Mouse (Mus musculus) retina, postnatal 7 days (tissue): ENCODE measurements around the gene Hist2h2ac.
"Not testable (repeated sequence)": the region's sequence is repeated elsewhere in the genome, so short reads cannot be mapped to it uniquely, and the experiment has no call there.

Experiments used
- DNase-seq: peaks from one replicate; pipeline ENCODE4 v3.0.0-alpha.2; 2012; ENCODE audit warnings: low read depth, low spot score

Gene Hist2h2ac

GRCm38 (mm10) chr3:96230404-96230803 lies 9.7 kb upstream of the Hist2h2ac start:
- no peak for DNase-seq

- DNase-seq = no peak
Observed at GRCm38 (mm10) chr3:96228828-96229227, 8.1 kb upstream of the Hist2h2ac start.

GRCm38 (mm10) chr3:96226695-96227648 lies 6.3 kb upstream of the Hist2h2ac start:
- no peak for DNase-seq

- DNase-seq = no peak
Observed at GRCm38 (mm10) chr3:96225421-96225820, 4.7 kb upstream of the Hist2h2ac start.

GRCm38 (mm10) chr3:96222774-96223173 lies 2.1 kb upstream of the Hist2h2ac start:
- no peak for DNase-seq

- no peak for DNase-seq
Observed at GRCm38 (mm10) chr3:96221640-96222038, 959 bp upstream of the Hist2h2ac start.

- peak; percentile 16 for DNase-seq
Observed at GRCm38 (mm10) chr3:96220131-96220764, 432 bp downstream of the Hist2h2ac start.

GRCm38 (mm10) chr3:96219661-96220130 lies 984 bp downstream of the Hist2h2ac start, which contains the start of the genes Bola1 and Hist2h2ab:
Bola1 (minus strand) TSS chr3:96219709.
Hist2h2ab (plus strand) TSS chr3:96219865.
- peak; percentile 68 for DNase-seq

GRCm38 (mm10) chr3:96219191-96219641 lies 1.5 kb downstream of the Hist2h2ac start:
- DNase-seq = peak; percentile 9

GRCm38 (mm10) chr3:96209242-96209641 lies 11.4 kb downstream of the Hist2h2ac start:
- DNase-seq = no peak

GRCm38 (mm10) chr3:96207819-96208218 lies 12.9 kb downstream of the Hist2h2ac start:
- no peak for DNase-seq

- DNase-seq = no peak
Observed at GRCm38 (mm10) chr3:96199731-96200130, 20.9 kb downstream of the Hist2h2ac start.

- not testable (repeated sequence) for DNase-seq
Observed at GRCm38 (mm10) chr3:96198601-96199251, 22.0 kb downstream of the Hist2h2ac start.

GRCm38 (mm10) chr3:96198181-96198580 lies 22.5 kb downstream of the Hist2h2ac start:
- no peak for DNase-seq

- DNase-seq = no peak
Observed at GRCm38 (mm10) chr3:96197129-96197749, 23.4 kb downstream of the Hist2h2ac start.

- no peak for DNase-seq
Observed at GRCm38 (mm10) chr3:96196437-96197128, 24.1 kb downstream of the Hist2h2ac start.

GRCm38 (mm10) chr3:96195616-96196313 lies 24.9 kb downstream of the Hist2h2ac start:
- DNase-seq = no peak

- no peak for DNase-seq
Observed at GRCm38 (mm10) chr3:96194966-96195365, 25.7 kb downstream of the Hist2h2ac start.

GRCm38 (mm10) chr3:96192977-96193376 lies 27.7 kb downstream of the Hist2h2ac start:
- DNase-seq = no peak

GRCm38 (mm10) chr3:96182382-96182776 lies 38.3 kb downstream of the Hist2h2ac start:
- DNase-seq = no peak
